ENCODE assay signal across 8 mouse cellular contexts in the genomic region with DNA sequence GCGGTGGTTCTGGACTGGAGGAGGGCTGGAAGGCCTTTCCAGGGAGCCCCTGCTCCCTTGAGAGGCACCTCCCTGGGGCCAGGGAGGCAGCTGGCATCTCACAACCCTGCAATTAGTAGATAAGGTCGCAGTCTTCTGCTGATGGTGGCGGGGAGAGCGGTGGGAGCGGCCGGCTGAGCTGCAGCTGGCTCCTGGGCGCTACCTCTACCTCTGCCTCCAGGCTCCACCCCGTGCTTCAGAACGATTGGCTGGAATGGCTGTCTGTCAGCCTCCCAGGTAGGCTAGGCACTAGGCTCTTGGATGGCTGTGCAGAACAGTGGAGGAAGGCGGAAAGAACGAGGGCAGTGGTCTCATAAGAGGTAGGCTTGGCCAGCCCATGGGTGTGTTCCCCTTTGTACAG. TPM values are rescaled to one million over a fixed set of nuclear protein-coding genes. Genes with fewer than 3 reads are reported as not detected.
DNase-seq lines count a peak whose midpoint lies in the region; ATAC-seq and TF ChIP-seq lines count a peak whose summit lies in the region.

No protein-coding gene starts in this region.

- no peak overlapping the region for H3K27ac ChIP-seq in kidney, embryonic 14.5 days (ENCODE audit: low read depth, low read length)
- no peak overlapping the region for H3K27ac ChIP-seq in kidney, adult 2 months (ENCODE audit: insufficient read depth, low read depth, low read length)
- H3K27ac ChIP-seq in hindbrain, embryonic 11.5 days (ENCODE audit: low read depth, low read length), result no peak overlapping the region
- H3K27ac ChIP-seq in liver, embryonic 16.5 days (ENCODE audit: low read length), result peak overlapping the region; percentile 96

- H3K4me2 ChIP-seq in kidney, embryonic 14.5 days (replicated peaks; ENCODE audit: low read depth, low read length), result peak overlapping the region; percentile 38
- no peak overlapping the region for H3K4me2 ChIP-seq in hindbrain, embryonic 11.5 days (replicated peaks; ENCODE audit: low read depth, low read length)
- H3K4me2 ChIP-seq in liver, embryonic 16.5 days (ENCODE audit: low read depth, low read length), result peak overlapping the region; percentile 67

- peaks cover 32% of the 10 kb centered on the region for H3K4me1 ChIP-seq in kidney, embryonic 14.5 days (ENCODE audit: control insufficient read depth, insufficient read depth, low read length)
- H3K4me1 ChIP-seq in kidney, adult 2 months (ENCODE audit: control insufficient read depth, insufficient read depth, low read length), result peaks cover 11% of the 10 kb centered on the region
- no peaks in the 10 kb centered on the region for H3K4me1 ChIP-seq in hindbrain, embryonic 11.5 days (replicated peaks; ENCODE audit: control insufficient read depth, insufficient read depth, low read length)
- peaks cover 58% of the 10 kb centered on the region for H3K4me1 ChIP-seq in liver, embryonic 16.5 days (ENCODE audit: control insufficient read depth, low read depth, low read length)

- no peak for DNase-seq in kidney, adult 2 months
- DNase-seq in hindbrain, embryonic 11.5 days (ENCODE audit: low spot score), result no peak
- peak; percentile 67 to 73 for DNase-seq in spleen, postnatal 14 days (ENCODE audit: low spot score in 2 of 2)
- no peak for DNase-seq in gastrocnemius, postnatal 4 days (ENCODE audit: low spot score in 2 of 2)
- DNase-seq in thymus, postnatal 14 days, result no peak
- no peak for DNase-seq in gastrocnemius, adult 18-20 months (ENCODE audit: low spot score)

- H3K4me3 ChIP-seq in kidney, embryonic 14.5 days (ENCODE audit: low read length), result peak overlapping the region; percentile 16; the same call in 1 of the 2 replicates
- H3K4me3 ChIP-seq in kidney, adult 2 months (ENCODE audit: insufficient read depth, low read depth, low read length), result no peak overlapping the region
- H3K4me3 ChIP-seq in hindbrain, embryonic 11.5 days (ENCODE audit: low read depth, low read length), result no peak overlapping the region
- peak overlapping the region; percentile 38 for H3K4me3 ChIP-seq in liver, embryonic 16.5 days (ENCODE audit: low read depth, low read length)

- peak overlapping the region; percentile 37; the same call in 1 of the 2 replicates for H3K9ac ChIP-seq in kidney, embryonic 14.5 days (ENCODE audit: low read depth, low read length)
- H3K9ac ChIP-seq in hindbrain, embryonic 11.5 days (ENCODE audit: low read depth, low read length), result 0 out of 2 replicates have a peak overlapping the region, but pooled peaks have one; percentile 27
- peak overlapping the region; percentile 63 for H3K9ac ChIP-seq in liver, embryonic 16.5 days (ENCODE audit: low read depth, low read length)

- WGBS in kidney, embryonic 14.5 days, result 10% methylated on average over 11 of the region's 11 CpGs
- 42% methylated on average over 11 of the region's 11 CpGs for WGBS in kidney, adult 2 months
- 9% methylated on average over 11 of the region's 11 CpGs for WGBS in hindbrain, embryonic 11.5 days
- WGBS in liver, embryonic 16.5 days (ENCODE audit: insufficient replicate concordance), result 11% methylated on average over 11 of the region's 11 CpGs

- H3K9me3 ChIP-seq in kidney, embryonic 14.5 days (ENCODE audit: control insufficient read depth, low read length), result no peaks in the 10 kb centered on the region
- no peaks in the 10 kb centered on the region for H3K9me3 ChIP-seq in hindbrain, embryonic 11.5 days (ENCODE audit: control insufficient read depth, low read length)
- no peaks in the 10 kb centered on the region for H3K9me3 ChIP-seq in liver, embryonic 16.5 days (replicated peaks; ENCODE audit: control insufficient read depth, low read length)

- TF ChIP-seq CTCF in kidney, adult 2 months (conservative IDR thresholded peaks at IDR 0.05; ENCODE audit: insufficient read depth, insufficient read length, low read depth, low read length), result no peak

- no peaks in the 10 kb centered on the region for H3K27me3 ChIP-seq in kidney, embryonic 14.5 days (ENCODE audit: control insufficient read depth, insufficient read depth, low read length)
- no peaks in the 10 kb centered on the region for H3K27me3 ChIP-seq in kidney, adult 2 months (replicated peaks; ENCODE audit: control insufficient read depth, insufficient read depth, low read length)
- H3K27me3 ChIP-seq in hindbrain, embryonic 11.5 days (ENCODE audit: control insufficient read depth, insufficient read depth, low read length), result no peaks in the 10 kb centered on the region; the same call in 1 of the 2 replicates
- no peaks in the 10 kb centered on the region for H3K27me3 ChIP-seq in liver, embryonic 16.5 days (ENCODE audit: control insufficient read depth, insufficient read depth, low read depth, low read length)

- ATAC-seq in kidney, embryonic 14.5 days (ENCODE audit: low FRiP score, low TSS enrichment), result peak; percentile 43; the same call in 1 of the 2 replicates
- peak; percentile 18; the same call in 1 of the 2 replicates for ATAC-seq in hindbrain, embryonic 11.5 days (ENCODE audit: low FRiP score)
- ATAC-seq in liver, embryonic 16.5 days (ENCODE audit: low read depth), result peak; percentile 99

- TF ChIP-seq POLR2A in kidney, adult 2 months (IDR thresholded peaks at IDR 0.05; ENCODE audit: low read depth, low read length), result no peak

- H3K36me3 ChIP-seq in kidney, embryonic 14.5 days (ENCODE audit: control insufficient read depth, insufficient read depth, low read length), result no peaks in the 10 kb centered on the region
- H3K36me3 ChIP-seq in kidney, adult 2 months (ENCODE audit: control insufficient read depth, insufficient read depth, low read length), result no peaks in the 10 kb centered on the region
- H3K36me3 ChIP-seq in hindbrain, embryonic 11.5 days (ENCODE audit: control insufficient read depth, insufficient read depth, low read length), result no peaks in the 10 kb centered on the region
- no peaks in the 10 kb centered on the region for H3K36me3 ChIP-seq in liver, embryonic 16.5 days (ENCODE audit: control insufficient read depth, insufficient read depth)

RNA-seq across cellular contexts. Expression of gene Ccdc102a, which starts 18.6 kb away (rescaled TPM):
- polyA plus RNA-seq in kidney, embryonic 14.5 days (2014; fragmentation: Nextera tagmentation; extraction: Ambion mirVana), result 24.2 and 29.4 TPM in 2 replicates
- 5.7 and 6.8 TPM in 2 replicates for polyA plus RNA-seq in kidney, adult 2 months (2012; rRNA removed)
- polyA plus RNA-seq in hindbrain, embryonic 11.5 days (2014; fragmentation: Nextera tagmentation; extraction: Ambion mirVana), result 18.5 and 19.2 TPM in 2 replicates
- 1.4 and 1.6 TPM in 2 replicates for polyA plus RNA-seq in liver, embryonic 16.5 days (2015; fragmentation: Nextera tagmentation; extraction: Ambion mirVana)
- 10 to 100 TPM; 23.9 to 24.5 TPM for total RNA-seq in gastrocnemius, postnatal 4 days (2021)
- total RNA-seq in gastrocnemius, adult 18-20 months (2021), result 1 to 10 TPM; 2.5 to 5.3 TPM

RNA-seq across cellular contexts. Expression of gene Dok4, which starts 23.1 kb away (rescaled TPM):
- 14.6 and 20.6 TPM in 2 replicates for polyA plus RNA-seq in kidney, embryonic 14.5 days (2014; fragmentation: Nextera tagmentation; extraction: Ambion mirVana)
- polyA plus RNA-seq in kidney, adult 2 months (2012; rRNA removed), result 20.2 and 21.7 TPM in 2 replicates
- polyA plus RNA-seq in hindbrain, embryonic 11.5 days (2014; fragmentation: Nextera tagmentation; extraction: Ambion mirVana), result 13.5 and 14.7 TPM in 2 replicates
- 7.8 and 9.4 TPM in 2 replicates for polyA plus RNA-seq in liver, embryonic 16.5 days (2015; fragmentation: Nextera tagmentation; extraction: Ambion mirVana)
- 10 to 100 TPM; 15.7 to 15.9 TPM for total RNA-seq in gastrocnemius, postnatal 4 days (2021)
- 1 to 10 TPM; 3.3 to 7.2 TPM for total RNA-seq in gastrocnemius, adult 18-20 months (2021)

RNA-seq across cellular contexts. Expression of gene Adgrg5, which starts 24.2 kb away (rescaled TPM):
- polyA plus RNA-seq in kidney, embryonic 14.5 days (2014; fragmentation: Nextera tagmentation; extraction: Ambion mirVana), result not detected in 2 replicates
- 0.56 and 2.6 TPM in 2 replicates for polyA plus RNA-seq in kidney, adult 2 months (2012; rRNA removed)
- 0.14 TPM in 2 replicates for polyA plus RNA-seq in hindbrain, embryonic 11.5 days (2014; fragmentation: Nextera tagmentation; extraction: Ambion mirVana)
- polyA plus RNA-seq in liver, embryonic 16.5 days (2015; fragmentation: Nextera tagmentation; extraction: Ambion mirVana), result 0.37 and 0.39 TPM in 2 replicates
- under 1 TPM; 0.15 to 0.18 TPM for total RNA-seq in gastrocnemius, postnatal 4 days (2021)
- not detected for total RNA-seq in gastrocnemius, adult 18-20 months (2021)

RNA-seq across cellular contexts. Expression of gene Polr2c, which starts 42.0 kb away (rescaled TPM):
- 183 and 185 TPM in 2 replicates for polyA plus RNA-seq in kidney, embryonic 14.5 days (2014; fragmentation: Nextera tagmentation; extraction: Ambion mirVana)
- 107 and 112 TPM in 2 replicates for polyA plus RNA-seq in kidney, adult 2 months (2012; rRNA removed)
- polyA plus RNA-seq in hindbrain, embryonic 11.5 days (2014; fragmentation: Nextera tagmentation; extraction: Ambion mirVana), result 159 and 165 TPM in 2 replicates
- 65.7 and 67.0 TPM in 2 replicates for polyA plus RNA-seq in liver, embryonic 16.5 days (2015; fragmentation: Nextera tagmentation; extraction: Ambion mirVana)
- 10 to 100 TPM; 48.8 to 54.0 TPM for total RNA-seq in gastrocnemius, postnatal 4 days (2021)
- total RNA-seq in gastrocnemius, adult 18-20 months (2021), result 10 to 100 TPM; 48.9 to 56.7 TPM

Comparison
In these comparisons a context has a peak if more than half of its experiments do, and no peak if none do; other contexts are left out.
1. H3K4me3 ChIP-seq: peak in kidney, embryonic 14.5 days (single experiment) and liver, embryonic 16.5 days (single experiment); none in kidney, adult 2 months (single experiment) and hindbrain, embryonic 11.5 days (single experiment).
2. ATAC-seq: peak in every context shown above with its lines; median percentile 99 in liver, embryonic 16.5 days; 43 in kidney, embryonic 14.5 days; 18 in hindbrain, embryonic 11.5 days.
3. DNase-seq: peak in spleen, postnatal 14 days (2 of 2); none in kidney, adult 2 months (single experiment), hindbrain, embryonic 11.5 days (single experiment), gastrocnemius, postnatal 4 days (0 of 2), thymus, postnatal 14 days (single experiment) and gastrocnemius, adult 18-20 months (single experiment).
4. Peak in every context shown above with its lines, with median percentiles within 50 percentile points of each other: H3K9ac ChIP-seq.